Mouse (Mus musculus): ENCODE measurements around the gene Tmem59. TPM values are rescaled to one million over a fixed set of nuclear protein-coding genes. Genes with fewer than 3 reads are reported as not detected.

Gene Tmem59
- total and polyA plus RNA-seq, 2 experiments from 2014 or later, result 178 to 393 TPM

- WGBS, result 30% methylated on average over 37 of the region's 37 CpGs
- H3K4me2 ChIP-seq (ENCODE audit: low read depth, low read length), result no peak overlapping the region
- H3K9me3 ChIP-seq (ENCODE audit: low read length), result no peaks in the 10 kb centered on the region
- H3K27ac ChIP-seq, result peak overlapping the region; percentile 17; the same call in 1 of the 2 replicates
- ATAC-seq (peak; percentile 46), DNase-seq (ENCODE audit: low spot score) (peak; percentile 35)
- TF ChIP-seq CTCF (IDR thresholded peaks at IDR 0.05; ENCODE audit: low read depth), result no peak
- H3K4me1 ChIP-seq (ENCODE audit: insufficient read depth, low read length), result peaks cover 11% of the 10 kb centered on the region
- H3K36me3 ChIP-seq (ENCODE audit: insufficient read depth, low read length), result no peaks in the 10 kb centered on the region
- no peaks in the 10 kb centered on the region for H3K27me3 ChIP-seq (ENCODE audit: insufficient read depth, low read length)
- no peak overlapping the region for H3K4me3 ChIP-seq (ENCODE audit: low read length)
- no peak overlapping the region for H3K9ac ChIP-seq (replicated peaks; ENCODE audit: low read length)
Observed at GRCm38 (mm10) chr4:107138948-107139835, 39.0 kb upstream of the Tmem59 start.

GRCm38 (mm10) chr4:107139836-107140631 lies 38.2 kb upstream of the Tmem59 start:
- Histone ChIP-seq H3K27me3 (ENCODE audit: insufficient read depth, low read length) (no peaks in the 10 kb centered on the region), H3K4me1 (ENCODE audit: insufficient read depth, low read length) (peaks cover 11% of the 10 kb centered on the region), H3K27ac (peak overlapping the region; percentile 17; the same call in 1 of the 2 replicates), H3K4me2 (ENCODE audit: low read depth, low read length) (no peak overlapping the region), H3K9me3 (ENCODE audit: low read length) (no peaks in the 10 kb centered on the region), H3K9ac (replicated peaks; ENCODE audit: low read length) (no peak overlapping the region), H3K4me3 (ENCODE audit: low read length) (no peak overlapping the region), H3K36me3 (ENCODE audit: insufficient read depth, low read length) (no peaks in the 10 kb centered on the region)
- ATAC-seq (no peak; the same call in 1 of the 2 replicates), DNase-seq (ENCODE audit: low spot score) (peak; percentile 23)
- whole genome bisulfite sequencing, result 51% methylated on average over 13 of the region's 13 CpGs
- TF ChIP-seq CTCF (IDR thresholded peaks at IDR 0.05; ENCODE audit: low read depth), result no peak

- no peaks in the 10 kb centered on the region for H3K27me3 ChIP-seq (ENCODE audit: insufficient read depth, low read length)
- ATAC-seq (no peak), DNase-seq (ENCODE audit: low spot score) (no peak)
- 0 out of 2 replicates have a peak, but pooled peaks cover 10% of the 10 kb centered on the region for H3K36me3 ChIP-seq (ENCODE audit: insufficient read depth, low read length)
- no peak overlapping the region for H3K27ac ChIP-seq
- no peak overlapping the region for H3K4me2 ChIP-seq (ENCODE audit: low read depth, low read length)
- WGBS, result 87% methylated on average over 8 of the region's 8 CpGs
- no peak overlapping the region for H3K9ac ChIP-seq (replicated peaks; ENCODE audit: low read length)
- peaks cover 5% of the 10 kb centered on the region for H3K4me1 ChIP-seq (ENCODE audit: insufficient read depth, low read length)
- no peaks in the 10 kb centered on the region for H3K9me3 ChIP-seq (ENCODE audit: low read length)
- H3K4me3 ChIP-seq (ENCODE audit: low read length), result no peak overlapping the region
- no peak for TF ChIP-seq CTCF (IDR thresholded peaks at IDR 0.05; ENCODE audit: low read depth)
Observed at GRCm38 (mm10) chr4:107143511-107143910, 34.7 kb upstream of the Tmem59 start.

DNA sequence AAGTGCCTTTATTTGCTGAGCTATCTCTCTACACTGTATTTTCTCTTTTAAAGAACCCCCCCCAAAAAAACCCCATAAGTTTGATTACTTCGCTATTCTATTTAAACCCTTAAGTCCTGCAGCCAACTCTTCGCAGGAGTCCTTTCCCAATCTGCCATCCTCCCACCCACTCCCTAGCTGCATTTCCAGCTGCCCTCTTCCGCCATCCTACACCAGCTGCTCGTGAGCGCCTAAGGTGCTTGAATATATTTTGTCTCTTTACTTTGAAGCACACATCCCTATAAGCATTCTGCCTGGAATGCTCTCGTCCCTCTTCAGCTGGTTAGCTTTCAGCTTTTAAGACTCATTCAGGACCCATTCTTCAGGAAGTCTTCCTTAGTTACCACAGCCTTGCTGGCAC lies 27.2 kb upstream of the Tmem59 start:
- Histone ChIP-seq H3K27me3 (ENCODE audit: insufficient read depth, low read length) (no peaks in the 10 kb centered on the region), H3K36me3 (ENCODE audit: insufficient read depth, low read length) (0 out of 2 replicates have a peak, but pooled peaks cover 10% of the 10 kb centered on the region), H3K9ac (replicated peaks; ENCODE audit: low read length) (no peak overlapping the region), H3K4me1 (ENCODE audit: insufficient read depth, low read length) (no peaks in the 10 kb centered on the region), H3K9me3 (ENCODE audit: low read length) (no peaks in the 10 kb centered on the region), H3K27ac (no peak overlapping the region), H3K4me3 (ENCODE audit: low read length) (no peak overlapping the region), H3K4me2 (ENCODE audit: low read depth, low read length) (no peak overlapping the region)
- no peak for TF ChIP-seq CTCF (IDR thresholded peaks at IDR 0.05; ENCODE audit: low read depth)
- DNase-seq (ENCODE audit: low spot score) (no peak), ATAC-seq (no peak)
- 75% methylated on average over 6 of the region's 6 CpGs for WGBS

DNA sequence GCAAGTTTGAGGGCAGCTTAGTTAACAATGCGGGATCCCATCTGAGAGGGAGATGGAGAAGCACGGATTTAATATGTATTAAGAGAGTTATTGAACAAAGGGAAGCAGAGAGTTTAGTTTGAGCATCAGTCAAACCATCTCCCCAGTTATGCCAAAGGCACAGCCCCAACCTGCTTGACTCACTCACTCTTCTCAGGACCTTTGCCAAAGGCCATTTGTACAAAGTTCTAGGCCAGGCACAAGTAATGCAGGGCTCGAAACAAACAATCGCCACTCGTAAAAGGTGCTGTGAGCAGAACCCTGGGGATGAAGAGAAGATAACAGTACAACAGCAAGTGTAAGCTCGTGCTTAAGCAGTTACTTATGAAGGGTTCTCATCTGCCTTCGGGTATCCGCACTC lies 25.6 kb upstream of the Tmem59 start:
- WGBS, result 77% methylated on average over 8 of the region's 8 CpGs
- Histone ChIP-seq H3K4me1 (ENCODE audit: insufficient read depth, low read length) (no peaks in the 10 kb centered on the region), H3K36me3 (ENCODE audit: insufficient read depth, low read length) (peaks cover under 1% of the 10 kb centered on the region; the same call in 1 of the 2 replicates), H3K27ac (no peak overlapping the region), H3K4me3 (ENCODE audit: low read length) (no peak overlapping the region), H3K9ac (replicated peaks; ENCODE audit: low read length) (no peak overlapping the region), H3K4me2 (ENCODE audit: low read depth, low read length) (no peak overlapping the region), H3K27me3 (ENCODE audit: insufficient read depth, low read length) (no peaks in the 10 kb centered on the region), H3K9me3 (ENCODE audit: low read length) (no peaks in the 10 kb centered on the region)
- TF ChIP-seq CTCF (IDR thresholded peaks at IDR 0.05; ENCODE audit: low read depth), result no peak
- ATAC-seq, result no peak
- DNase-seq (ENCODE audit: low spot score), result no peak

DNA sequence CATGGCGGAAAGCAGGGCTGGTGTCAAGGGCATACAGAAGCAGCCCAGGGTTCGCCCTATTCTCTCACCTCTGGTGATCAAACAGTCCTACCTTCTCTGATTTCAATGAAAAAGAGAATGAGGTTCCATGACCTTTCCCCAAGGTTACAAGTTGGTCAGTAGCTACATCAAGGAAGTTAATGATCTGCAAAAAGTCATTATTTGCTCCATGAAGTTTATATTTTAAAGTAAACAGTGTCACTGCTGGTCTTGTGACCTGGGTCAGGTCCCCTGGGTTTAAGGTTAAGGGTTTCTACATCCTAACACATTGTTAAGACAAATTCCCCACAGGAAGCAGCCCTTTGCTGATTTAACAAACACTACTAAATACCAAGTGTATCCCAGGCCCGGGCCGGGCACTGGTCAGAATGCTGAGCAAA lies 21.2 kb upstream of the Tmem59 start:
- Histone ChIP-seq H3K27ac (no peak overlapping the region), H3K27me3 (ENCODE audit: insufficient read depth, low read length) (no peaks in the 10 kb centered on the region), H3K9me3 (ENCODE audit: low read length) (no peaks in the 10 kb centered on the region), H3K9ac (replicated peaks; ENCODE audit: low read length) (no peak overlapping the region), H3K4me2 (ENCODE audit: low read depth, low read length) (no peak overlapping the region), H3K4me1 (ENCODE audit: insufficient read depth, low read length) (no peaks in the 10 kb centered on the region), H3K4me3 (ENCODE audit: low read length) (no peak overlapping the region), H3K36me3 (ENCODE audit: insufficient read depth, low read length) (peaks cover 4% of the 10 kb centered on the region)
- no peak for DNase-seq (ENCODE audit: low spot score)
- WGBS, result 89% methylated on average over 4 of the region's 4 CpGs
- no peak for TF ChIP-seq CTCF (IDR thresholded peaks at IDR 0.05; ENCODE audit: low read depth)
- ATAC-seq, result no peak

Data from hindbrain, postnatal 0 days (tissue).